Mouse (Mus musculus): Measurements from ENCODE around the gene 9230104L09Rik.

Gene 9230104L09Rik

DNA sequence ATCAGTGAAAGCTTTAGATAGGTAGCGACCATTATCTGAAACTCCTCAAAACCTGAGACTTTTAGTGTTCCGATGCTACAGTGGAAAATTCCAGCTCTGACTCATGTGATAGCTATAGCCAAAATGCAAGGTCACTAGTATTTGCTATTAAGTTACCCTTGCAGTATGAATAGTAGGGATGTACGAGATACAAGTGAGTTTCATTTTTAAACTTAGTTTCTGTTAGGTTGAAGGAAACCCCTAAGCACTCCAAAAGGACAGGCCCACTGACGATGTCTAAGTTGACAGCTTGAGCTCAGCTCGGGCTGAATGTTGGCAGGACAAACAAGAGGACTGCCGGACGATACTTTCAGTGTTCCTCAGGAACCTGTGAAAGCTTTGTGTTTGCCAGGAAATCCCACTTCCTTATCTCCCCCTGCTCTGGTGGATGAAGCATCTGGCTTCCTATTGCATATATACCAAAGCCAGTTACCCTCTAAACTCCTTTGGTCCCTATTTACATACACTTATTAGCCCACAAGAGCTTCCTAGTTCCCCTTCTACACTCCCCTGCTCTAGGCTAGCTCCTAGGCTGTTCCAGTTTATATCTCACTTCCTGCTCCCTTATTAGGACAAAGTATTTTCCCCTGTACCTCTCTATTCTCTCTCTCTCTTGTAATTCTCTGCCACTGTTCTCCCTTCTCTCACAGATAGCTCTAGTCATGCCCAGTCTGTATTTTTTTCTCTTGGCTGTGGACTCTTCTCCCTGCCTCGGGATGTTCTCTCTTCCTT lies 8.0 kb downstream of the 9230104L09Rik start:
- DNase-seq (ENCODE audit: extremely low read depth, low read depth): peak; percentile 16

DNA sequence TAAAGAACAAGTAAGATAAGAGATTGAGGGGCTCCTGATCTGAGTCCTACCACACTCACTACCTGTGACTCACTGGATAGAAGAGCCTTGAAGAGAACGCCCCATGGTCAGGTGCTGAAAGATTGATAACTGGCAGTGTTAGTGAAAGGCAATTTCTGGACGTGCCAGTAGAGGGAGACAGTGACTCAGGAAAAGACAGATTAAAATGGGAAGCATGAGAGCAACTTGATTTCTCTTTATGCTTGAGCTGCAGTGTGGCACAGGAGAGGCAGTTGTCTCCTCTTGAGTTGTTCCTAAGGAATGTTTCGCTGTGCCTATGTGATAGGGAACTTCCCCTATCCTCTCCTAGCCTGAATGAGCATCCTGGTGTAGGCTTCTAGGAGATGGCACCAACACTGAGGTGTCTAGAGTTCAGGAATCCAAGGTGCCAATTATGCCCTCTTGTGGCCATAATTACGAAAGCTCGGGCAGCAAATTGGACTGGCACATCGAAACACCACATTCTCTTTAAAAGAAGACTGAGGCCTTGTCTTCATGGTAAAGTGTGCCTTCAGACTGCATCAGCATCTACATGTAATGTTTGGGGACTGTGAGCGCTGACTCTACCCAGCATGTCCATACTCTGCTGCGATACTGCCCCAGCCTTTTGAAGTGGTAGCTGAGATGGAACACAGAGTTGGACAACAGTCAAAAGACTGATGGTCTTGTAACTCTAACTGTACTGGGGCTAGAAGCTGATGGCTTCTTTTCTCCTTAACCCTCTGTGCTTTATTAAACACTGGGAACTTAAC lies 13.5 kb downstream of the 9230104L09Rik start:
- peak; percentile 59 for DNase-seq (ENCODE audit: extremely low read depth, low read depth)

DNA sequence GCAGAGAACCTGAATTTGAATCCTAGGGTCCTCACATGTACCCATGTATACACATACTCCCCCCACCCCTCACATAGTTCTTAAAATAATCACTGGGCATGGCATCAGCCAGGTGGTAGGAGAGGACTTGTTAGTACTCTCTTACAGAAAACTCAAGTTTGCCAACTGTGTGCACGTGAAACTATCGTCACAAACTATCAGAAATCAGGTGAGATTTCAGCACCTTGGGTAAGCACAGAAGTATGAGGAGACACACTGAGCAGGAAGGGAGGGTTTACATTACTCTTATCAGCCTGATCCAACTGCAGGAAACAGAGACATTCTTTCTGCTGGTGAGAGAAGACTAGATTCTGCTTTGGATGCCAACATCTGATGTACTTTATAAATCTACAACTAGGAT lies 25.6 kb downstream of the 9230104L09Rik start:
- DNase-seq (ENCODE audit: extremely low read depth, low read depth): no peak

DNA sequence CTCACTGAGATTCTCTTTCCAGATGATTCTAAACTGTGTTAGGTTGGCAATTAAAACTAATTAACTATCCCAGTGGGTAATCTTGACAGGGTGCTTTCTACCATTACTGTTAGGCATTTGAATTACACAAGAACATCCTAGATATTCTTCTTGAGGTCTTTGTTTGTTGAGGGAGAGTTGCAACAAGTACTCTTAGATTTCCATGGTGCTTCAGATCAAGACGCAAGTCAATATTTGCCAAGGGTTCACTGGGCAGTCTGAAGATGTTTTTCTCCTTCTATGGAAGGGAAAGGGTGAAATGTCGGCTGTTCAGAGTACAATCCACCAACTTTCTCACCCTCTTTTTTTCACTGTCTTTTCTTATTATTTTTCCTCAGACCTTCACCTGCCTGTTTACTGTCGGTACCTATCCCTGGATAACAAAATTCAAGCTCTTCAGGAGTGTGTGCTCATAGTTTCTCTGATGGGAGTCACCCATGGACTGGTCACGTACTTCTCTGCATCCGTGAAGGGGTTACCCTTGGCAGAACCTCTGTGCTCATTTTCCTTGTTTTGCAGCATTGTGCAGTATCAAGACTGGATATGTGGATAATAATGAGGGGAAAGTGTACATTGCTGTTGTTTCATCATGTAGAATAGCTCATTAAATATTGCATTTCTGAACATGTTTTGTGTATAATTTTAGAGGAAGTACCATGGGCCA lies 26.6 kb downstream of the 9230104L09Rik start:
- DNase-seq (ENCODE audit: extremely low read depth, low read depth): no peak

DNA sequence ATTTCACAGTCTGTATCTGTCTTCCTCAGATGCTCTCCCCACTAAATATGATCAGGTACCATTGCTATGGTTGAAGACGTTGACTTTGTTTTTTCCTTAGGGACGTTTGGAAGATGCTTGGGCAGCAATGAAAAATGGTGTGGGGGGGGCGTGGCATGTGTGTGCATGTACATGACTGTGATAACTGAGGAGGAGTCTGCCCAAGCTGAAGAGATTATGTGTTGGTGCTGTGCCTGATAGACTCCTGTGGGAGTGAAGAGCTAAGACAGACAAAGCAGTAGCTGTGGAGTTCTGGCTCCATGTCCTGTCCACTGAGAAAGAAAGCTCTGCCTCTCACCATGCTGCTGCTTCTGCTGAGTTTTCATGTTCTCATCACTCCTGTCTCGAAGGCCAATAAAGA lies 29.9 kb downstream of the 9230104L09Rik start, which contains the start of gene Cst9:
TSS of gene Cst9 (plus strand) at position 236 of the 400 bp plus-strand sequence.
- DNase-seq (ENCODE audit: extremely low read depth, low read depth): no peak

DNA sequence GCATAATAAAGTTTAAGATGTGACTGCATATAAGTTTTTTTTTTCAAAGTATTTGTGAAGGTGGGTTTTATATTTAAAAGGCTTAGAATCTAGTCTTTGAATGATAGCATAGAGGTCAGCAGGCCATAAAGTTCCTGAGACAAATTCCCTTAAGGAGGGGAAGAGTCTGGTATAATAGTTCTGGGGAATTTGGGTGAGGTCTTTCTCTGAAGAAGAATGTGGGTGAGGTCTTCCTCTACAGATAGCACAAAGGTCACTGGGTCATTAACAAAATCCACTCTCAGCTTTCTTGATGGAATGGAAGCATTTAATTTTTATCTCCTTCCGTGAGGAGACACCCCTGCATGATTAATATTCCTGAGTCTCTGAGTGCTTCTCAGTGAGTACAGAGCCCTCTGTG lies 38.9 kb downstream of the 9230104L09Rik start:
- DNase-seq (ENCODE audit: extremely low read depth, low read depth): no peak

DNA sequence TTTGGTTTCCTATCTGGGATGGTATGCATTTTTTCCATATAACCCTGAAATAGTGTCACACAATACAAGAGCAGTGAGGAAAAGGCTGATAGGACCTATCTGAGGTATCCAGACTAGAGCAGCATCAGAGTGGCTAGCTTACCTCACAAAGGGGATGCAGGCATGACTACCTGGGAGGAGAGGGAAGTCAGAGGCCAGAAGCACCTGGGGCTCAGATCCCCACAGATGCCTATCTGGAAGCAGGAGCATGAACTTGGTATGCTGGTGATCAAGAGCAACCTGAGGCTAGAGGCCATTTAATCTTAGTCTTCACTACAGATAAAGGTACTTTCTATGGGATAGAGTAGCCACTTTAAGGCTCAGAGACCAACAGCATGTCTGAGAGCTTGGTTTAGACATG lies 44.9 kb downstream of the 9230104L09Rik start, which contains the start of gene Cst13:
TSS of gene Cst13 (plus strand) at position 173 of the 400 bp plus-strand sequence.
- DNase-seq (ENCODE audit: extremely low read depth, low read depth): no peak

DNA sequence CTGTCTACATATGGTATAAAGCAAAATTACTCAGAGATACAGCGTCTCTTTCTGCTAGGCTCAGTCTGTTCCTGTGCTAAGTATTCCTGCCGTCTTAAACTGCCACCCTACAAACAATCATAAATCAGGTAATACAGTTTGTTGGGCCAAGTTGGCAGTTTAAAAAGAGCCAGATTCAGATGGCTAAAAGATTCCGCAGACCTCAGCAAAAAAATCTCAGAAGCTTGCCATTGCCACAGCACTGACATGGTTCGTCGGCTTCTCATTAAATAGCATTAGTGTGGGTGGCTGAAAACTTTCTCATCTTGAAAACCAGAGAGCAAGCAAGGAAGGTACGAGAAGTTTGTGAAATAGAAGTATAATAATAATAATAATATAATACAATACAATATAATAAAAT lies 58.1 kb downstream of the 9230104L09Rik start:
- DNase-seq (ENCODE audit: extremely low read depth, low read depth): no peak

DNA sequence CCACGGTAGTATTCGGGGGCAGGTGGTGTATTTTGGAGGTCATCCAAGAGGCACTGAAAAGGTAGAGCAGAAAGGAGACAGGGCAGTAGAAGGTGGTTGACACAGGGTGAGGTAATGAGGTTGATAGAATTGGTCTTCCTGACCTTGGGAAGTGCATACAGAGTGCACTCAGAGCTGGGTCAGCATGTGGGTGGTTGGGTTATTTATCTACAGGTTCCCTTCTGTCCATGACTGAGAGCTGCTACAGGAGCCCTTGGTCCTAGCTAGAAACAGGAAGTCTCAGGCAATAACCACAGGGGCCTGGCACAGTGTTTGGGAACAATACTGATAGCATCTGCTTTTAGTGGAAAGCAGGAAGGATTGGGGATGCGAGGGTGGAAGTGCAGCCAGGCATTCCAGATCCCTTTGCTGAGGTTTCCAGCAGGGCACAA lies 63.3 kb downstream of the 9230104L09Rik start:
- DNase-seq (ENCODE audit: extremely low read depth, low read depth): no peak

DNA sequence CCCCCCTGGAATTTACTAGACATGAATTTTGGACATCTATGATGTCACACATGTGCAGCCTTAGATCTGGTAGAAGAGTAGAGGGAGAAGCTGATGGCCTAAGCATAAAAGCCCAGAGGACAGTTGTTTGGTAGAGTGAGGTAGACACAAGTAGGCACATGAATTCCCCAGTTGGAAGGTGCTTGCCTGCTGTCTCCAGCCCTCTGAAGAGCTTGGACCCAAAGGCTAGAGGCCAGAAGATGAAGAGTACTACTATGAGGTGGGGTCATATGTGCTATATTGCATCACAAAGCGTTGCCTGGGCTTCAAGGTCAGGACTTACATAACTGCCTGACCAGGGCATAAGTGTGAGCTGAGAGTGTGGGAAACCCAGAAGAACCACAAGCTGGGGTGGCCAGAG lies 66.4 kb downstream of the 9230104L09Rik start, which contains the start of gene Cst8:
TSS of gene Cst8 (plus strand) at position 301 of the 400 bp plus-strand sequence.
- no peak for DNase-seq (ENCODE audit: extremely low read depth, low read depth)
